Mouse (Mus musculus) liver, postnatal 0 days (tissue): ENCODE data around the gene Nrxn1.

ENCODE experiments used
- CTCF ChIP-seq: sonication (generic); IDR thresholded peaks from 2 replicates; pipeline ENCODE4 v1.5.1; 2016; ENCODE audit warnings: antibody characterized with exemption, low read depth
- EP300 ChIP-seq: IDR thresholded peaks from 2 replicates; pipeline ENCODE4 v1.6.1; 2016; ENCODE audit warnings: antibody characterized with exemption, low read depth, mild to moderate bottlenecking

DNA sequence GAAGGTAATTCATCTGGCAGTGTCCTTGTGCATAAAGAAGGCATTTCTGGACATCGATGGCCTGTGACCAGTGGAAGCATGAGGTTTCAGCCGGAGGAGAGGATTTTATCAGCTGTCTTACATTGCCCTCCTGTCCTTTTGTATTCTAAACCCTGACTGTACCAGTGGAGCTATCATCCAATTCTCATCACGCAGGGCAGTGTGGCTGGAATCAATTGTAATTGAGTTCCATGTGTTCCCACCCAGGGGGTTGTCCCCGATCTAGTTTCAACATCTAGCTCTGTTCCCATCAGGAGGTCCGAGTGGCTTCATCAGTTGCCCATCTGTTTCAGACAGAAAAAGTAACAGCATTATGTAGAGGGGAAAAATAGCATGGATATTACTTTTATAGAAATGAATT lies 1038.6 kb downstream of the Nrxn1 start:
- no peak for TF ChIP-seq CTCF
- no peak for TF ChIP-seq EP300
